Mouse (Mus musculus): ENCODE data around the gene Abce1. TPM values are rescaled to one million over a fixed set of nuclear protein-coding genes. Genes with fewer than 3 reads are reported as not detected.
A peak's percentile ranks its signal among the peaks of the same experiment; 100 is the strongest.
"Not testable (repeated sequence)": the region's sequence is repeated elsewhere in the genome, so short reads cannot be mapped to it uniquely, and the experiment has no call there.

The Abce1 gene
- polyA plus RNA-seq, 1 experiment from 2014 or later: 67.7 TPM

GRCm38 (mm10) chr8:79723308-79723707 lies 11.8 kb upstream of the Abce1 start:
- Histone ChIP-seq H3K4me3 (ENCODE audit: control insufficient read depth in 1 of 2, insufficient read depth in 1 of 2, low read depth in 1 of 2, low read length in 2 of 2) (no peak overlapping the region), H3K9me3 (ENCODE audit: control insufficient read depth, low read length) (no peaks in the 10 kb centered on the region), H3K27ac (replicated peaks in 1 of 2; ENCODE audit: control insufficient read depth in 1 of 2, insufficient read depth in 1 of 2, low read depth in 2 of 2, low read length in 2 of 2) (no peak overlapping the region), H3K36me3 (ENCODE audit: control insufficient read depth, insufficient read depth, low read length) (peaks cover 46% of the 10 kb centered on the region), H3K4me1 (ENCODE audit: control insufficient read depth in 2 of 2, insufficient read depth in 2 of 2, low read length in 2 of 2) (no peaks in the 10 kb centered on the region), H3K27me3 (ENCODE audit: control insufficient read depth, insufficient read depth, low read length) (no peaks in the 10 kb centered on the region), H3K4me2 (ENCODE audit: low read length) (no peak overlapping the region), H3K9ac (ENCODE audit: low read length) (no peak overlapping the region)
- no peak for ATAC-seq (ENCODE audit: insufficient number of reproducible peaks, insufficient read depth, low FRiP score, low read depth)

- no peak overlapping the region for H3K4me3 ChIP-seq (ENCODE audit: control insufficient read depth in 1 of 2, insufficient read depth in 1 of 2, low read depth in 1 of 2, low read length in 2 of 2)
- no peak overlapping the region for H3K9ac ChIP-seq (ENCODE audit: low read length)
- H3K27ac ChIP-seq (replicated peaks in 1 of 2; ENCODE audit: control insufficient read depth in 1 of 2, insufficient read depth in 1 of 2, low read depth in 2 of 2, low read length in 2 of 2): no peak overlapping the region
- no peaks in the 10 kb centered on the region for H3K9me3 ChIP-seq (ENCODE audit: control insufficient read depth, low read length)
- H3K4me1 ChIP-seq (ENCODE audit: control insufficient read depth in 2 of 2, insufficient read depth in 2 of 2, low read length in 2 of 2): no peaks in the 10 kb centered on the region
- no peaks in the 10 kb centered on the region for H3K27me3 ChIP-seq (ENCODE audit: control insufficient read depth, insufficient read depth, low read length)
- ATAC-seq (ENCODE audit: insufficient number of reproducible peaks, insufficient read depth, low FRiP score, low read depth): no peak
- peaks cover 57% of the 10 kb centered on the region for H3K36me3 ChIP-seq (ENCODE audit: control insufficient read depth, insufficient read depth, low read length)
- H3K4me2 ChIP-seq (ENCODE audit: low read length): no peak overlapping the region
These were observed 10.0 kb upstream of the Abce1 start for GRCm38 (mm10) chr8:79721537-79721936.

- WGBS: 56% methylated on average over 6 of the region's 6 CpGs
- H3K27ac ChIP-seq (replicated peaks in 1 of 2; ENCODE audit: control insufficient read depth in 1 of 2, insufficient read depth in 1 of 2, low read depth in 2 of 2, low read length in 2 of 2): no peak overlapping the region
- no peak for ATAC-seq (ENCODE audit: insufficient number of reproducible peaks, insufficient read depth, low FRiP score, low read depth)
- H3K9me3 ChIP-seq (ENCODE audit: control insufficient read depth, low read length): no peaks in the 10 kb centered on the region
- H3K4me2 ChIP-seq (ENCODE audit: low read length): peak overlapping the region; percentile 65
- no peak overlapping the region for H3K4me3 ChIP-seq (ENCODE audit: control insufficient read depth in 1 of 2, insufficient read depth in 1 of 2, low read depth in 1 of 2, low read length in 2 of 2)
- peaks cover 29% of the 10 kb centered on the region for H3K36me3 ChIP-seq (ENCODE audit: control insufficient read depth, insufficient read depth, low read length)
- H3K9ac ChIP-seq (ENCODE audit: low read length): no peak overlapping the region
- H3K27me3 ChIP-seq (ENCODE audit: control insufficient read depth, insufficient read depth, low read length): no peaks in the 10 kb centered on the region
- peaks cover 0 to 7% of the 10 kb centered on the region in 2 experiments; a peak in 2 of 4 replicates for H3K4me1 ChIP-seq (ENCODE audit: control insufficient read depth in 2 of 2, insufficient read depth in 2 of 2, low read length in 2 of 2)
These were observed 1.1 kb upstream of the Abce1 start for GRCm38 (mm10) chr8:79712676-79713075.

- WGBS: 95% methylated on average over 3 of the region's 3 CpGs
- no peak for ATAC-seq (ENCODE audit: insufficient number of reproducible peaks, insufficient read depth, low FRiP score, low read depth)
These were observed 4.9 kb downstream of the Abce1 start for GRCm38 (mm10) chr8:79706687-79707086.

GRCm38 (mm10) chr8:79692531-79692930 lies 19.0 kb downstream of the Abce1 start:
- Histone ChIP-seq H3K9ac (ENCODE audit: low read length) (no peak overlapping the region), H3K27me3 (ENCODE audit: control insufficient read depth, insufficient read depth, low read length) (no peaks in the 10 kb centered on the region), H3K27ac (replicated peaks in 1 of 2; ENCODE audit: control insufficient read depth in 1 of 2, insufficient read depth in 1 of 2, low read depth in 2 of 2, low read length in 2 of 2) (no peak overlapping the region), H3K4me1 (ENCODE audit: control insufficient read depth in 2 of 2, insufficient read depth in 2 of 2, low read length in 2 of 2) (no peaks in the 10 kb centered on the region), H3K9me3 (ENCODE audit: control insufficient read depth, low read length) (no peaks in the 10 kb centered on the region), H3K4me2 (ENCODE audit: low read length) (no peak overlapping the region), H3K36me3 (ENCODE audit: control insufficient read depth, insufficient read depth, low read length) (peaks cover 96% of the 10 kb centered on the region), H3K4me3 (ENCODE audit: control insufficient read depth in 1 of 2, insufficient read depth in 1 of 2, low read depth in 1 of 2, low read length in 2 of 2) (no peak overlapping the region)
- WGBS: 91% methylated on average over 2 of the region's 2 CpGs
- no peak for ATAC-seq (ENCODE audit: insufficient number of reproducible peaks, insufficient read depth, low FRiP score, low read depth)

More at GRCm38 (mm10) chr8:79706687-79707086, 4.9 kb downstream of the Abce1 start:
- H3K27me3 ChIP-seq (ENCODE audit: control insufficient read depth, insufficient read depth, low read length): no peaks in the 10 kb centered on the region
- no peak overlapping the region for H3K9ac ChIP-seq (ENCODE audit: low read length)
- no peaks in the 10 kb centered on the region for H3K9me3 ChIP-seq (ENCODE audit: control insufficient read depth, low read length)
- H3K4me1 ChIP-seq (ENCODE audit: control insufficient read depth in 2 of 2, insufficient read depth in 2 of 2, low read length in 2 of 2): peaks cover 0 to 7% of the 10 kb centered on the region in 2 experiments; a peak in 1 of 4 replicates
- peaks cover 58% of the 10 kb centered on the region for H3K36me3 ChIP-seq (ENCODE audit: control insufficient read depth, insufficient read depth, low read length)
- H3K4me3 ChIP-seq (ENCODE audit: control insufficient read depth in 1 of 2, insufficient read depth in 1 of 2, low read depth in 1 of 2, low read length in 2 of 2): no peak overlapping the region
- no peak overlapping the region for H3K27ac ChIP-seq (replicated peaks in 1 of 2; ENCODE audit: control insufficient read depth in 1 of 2, insufficient read depth in 1 of 2, low read depth in 2 of 2, low read length in 2 of 2)
- no peak overlapping the region for H3K4me2 ChIP-seq (ENCODE audit: low read length)

GRCm38 (mm10) chr8:79685927-79686326 lies 25.6 kb downstream of the Abce1 start:
- H3K36me3 ChIP-seq (ENCODE audit: control insufficient read depth, insufficient read depth, low read length): peaks cover 90% of the 10 kb centered on the region
- not testable (repeated sequence) for H3K4me1 ChIP-seq (ENCODE audit: control insufficient read depth in 2 of 2, insufficient read depth in 2 of 2, low read length in 2 of 2); H3K27ac ChIP-seq (replicated peaks in 1 of 2; ENCODE audit: control insufficient read depth in 1 of 2, insufficient read depth in 1 of 2, low read depth in 2 of 2, low read length in 2 of 2); H3K9me3 ChIP-seq (ENCODE audit: control insufficient read depth, low read length); H3K4me3 ChIP-seq (ENCODE audit: control insufficient read depth in 1 of 2, insufficient read depth in 1 of 2, low read depth in 1 of 2, low read length in 2 of 2); H3K9ac ChIP-seq (ENCODE audit: low read length); H3K27me3 ChIP-seq (ENCODE audit: control insufficient read depth, insufficient read depth, low read length); ATAC-seq (ENCODE audit: insufficient number of reproducible peaks, insufficient read depth, low FRiP score, low read depth); H3K4me2 ChIP-seq (ENCODE audit: low read length)
- WGBS: 97% methylated on average over 3 of the region's 5 CpGs

GRCm38 (mm10) chr8:79680965-79681364 lies 30.6 kb downstream of the Abce1 start:
- Histone ChIP-seq H3K27ac (replicated peaks in 1 of 2; ENCODE audit: control insufficient read depth in 1 of 2, insufficient read depth in 1 of 2, low read depth in 2 of 2, low read length in 2 of 2) (no peak overlapping the region), H3K27me3 (ENCODE audit: control insufficient read depth, insufficient read depth, low read length) (no peaks in the 10 kb centered on the region), H3K36me3 (ENCODE audit: control insufficient read depth, insufficient read depth, low read length) (peaks cover 61% of the 10 kb centered on the region), H3K9me3 (ENCODE audit: control insufficient read depth, low read length) (no peaks in the 10 kb centered on the region), H3K4me3 (ENCODE audit: control insufficient read depth in 1 of 2, insufficient read depth in 1 of 2, low read depth in 1 of 2, low read length in 2 of 2) (peak overlapping the region; percentile 46 to 47), H3K4me2 (ENCODE audit: low read length) (peak overlapping the region; percentile 70), H3K4me1 (ENCODE audit: control insufficient read depth in 2 of 2, insufficient read depth in 2 of 2, low read length in 2 of 2) (peaks cover 0 to 3% of the 10 kb centered on the region in 2 experiments; a peak in 1 of 4 replicates), H3K9ac (ENCODE audit: low read length) (peak overlapping the region; percentile 59)
- 41% methylated on average over 2 of the region's 2 CpGs for WGBS
- ATAC-seq (ENCODE audit: insufficient number of reproducible peaks, insufficient read depth, low FRiP score, low read depth): no peak

- Histone ChIP-seq H3K4me2 (ENCODE audit: low read length) (peak overlapping the region; percentile 70), H3K9ac (ENCODE audit: low read length) (peak overlapping the region; percentile 59), H3K9me3 (ENCODE audit: control insufficient read depth, low read length) (no peaks in the 10 kb centered on the region), H3K4me1 (ENCODE audit: control insufficient read depth in 2 of 2, insufficient read depth in 2 of 2, low read length in 2 of 2) (peaks cover 0 to 3% of the 10 kb centered on the region in 2 experiments; a peak in 1 of 4 replicates), H3K36me3 (ENCODE audit: control insufficient read depth, insufficient read depth, low read length) (peaks cover 60% of the 10 kb centered on the region), H3K4me3 (ENCODE audit: control insufficient read depth in 1 of 2, insufficient read depth in 1 of 2, low read depth in 1 of 2, low read length in 2 of 2) (peak overlapping the region; percentile 46 to 47), H3K27ac (replicated peaks in 1 of 2; ENCODE audit: control insufficient read depth in 1 of 2, insufficient read depth in 1 of 2, low read depth in 2 of 2, low read length in 2 of 2) (no peak overlapping the region), H3K27me3 (ENCODE audit: control insufficient read depth, insufficient read depth, low read length) (no peaks in the 10 kb centered on the region)
- 4% methylated on average over 34 of the region's 34 CpGs for WGBS
- peak; percentile 81 for ATAC-seq (ENCODE audit: insufficient number of reproducible peaks, insufficient read depth, low FRiP score, low read depth)
These were observed 31.0 kb downstream of the Abce1 start for GRCm38 (mm10) chr8:79680555-79680954.
